ENCODE assay signal across 9 mouse cellular contexts in the genomic region with DNA sequence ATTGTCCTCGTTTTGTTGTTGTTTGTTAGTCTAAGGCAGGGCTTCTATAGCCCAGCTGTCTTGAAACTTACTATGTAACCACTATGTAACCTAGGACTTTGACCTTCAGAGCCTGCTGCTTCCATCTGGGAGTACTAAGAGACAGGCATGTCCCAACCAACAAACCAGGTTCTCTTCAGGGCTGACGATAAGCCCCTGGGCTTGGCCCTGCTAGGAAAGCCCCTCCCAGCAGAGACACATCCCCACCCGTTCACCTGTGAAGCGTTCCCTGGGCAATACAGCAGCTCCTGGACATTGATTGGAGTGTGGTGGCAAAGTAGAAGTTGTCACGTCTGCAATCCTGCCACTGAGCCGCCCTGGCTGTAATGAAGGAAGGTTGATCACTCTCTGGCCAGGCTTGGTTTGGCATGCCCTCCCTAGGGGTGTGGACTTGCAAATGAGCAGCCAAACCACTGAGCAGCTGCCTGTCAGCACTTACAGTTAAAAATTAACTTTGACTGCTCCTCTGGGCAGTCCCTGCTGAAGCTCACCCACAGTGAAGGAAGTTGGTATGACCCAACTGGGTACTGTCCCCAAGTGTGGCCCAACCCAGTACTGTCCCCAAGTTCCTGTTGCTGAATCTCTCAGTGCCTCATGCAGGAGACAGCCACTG.
DNase-seq lines count a peak whose midpoint lies in the region; ATAC-seq and TF ChIP-seq lines count a peak whose summit lies in the region.
"Had no signal": no experiment of that assay in that cellular context is flagged by ENCODE, and none has a peak within 500 bp of the region (broad histone marks: within the 10 kb centered on the region; RNA-seq: fewer than 3 reads in every experiment).

No protein-coding gene starts in this region.

- intact Hi-C loops in left cerebral cortex, postnatal 25 days (cut with DNase I), result no loop called here

- peak overlapping the region; percentile 48; the same call in 1 of the 2 replicates for H3K27ac ChIP-seq in embryonic facial prominence, embryonic 15.5 days (replicated peaks)
- H3K27ac ChIP-seq in hindbrain, embryonic 14.5 days, result no peak overlapping the region
- H3K27ac ChIP-seq in liver, embryonic 13.5 days, result peak overlapping the region; percentile 61
- H3K27ac ChIP-seq in small intestine, adult 2 months (ENCODE audit: insufficient read depth, low read depth, low read length), result peak overlapping the region; percentile 97
- H3K27ac ChIP-seq in forebrain, embryonic 13.5 days, result no peak overlapping the region
- H3K27ac ChIP-seq: embryonic facial prominence, embryonic 12.5 days had no signal

- peak; percentile 73 for ATAC-seq in activated CD4-positive, CD25-positive, alpha-beta regulatory T cell, adult 4 months
- ATAC-seq in embryonic facial prominence, embryonic 15.5 days (ENCODE audit: insufficient number of reproducible peaks, low FRiP score, low TSS enrichment, low read depth), result peak; percentile 41
- peak; percentile 48; the same call in 1 of the 2 replicates for ATAC-seq in hindbrain, embryonic 14.5 days (ENCODE audit: low FRiP score)
- peak; percentile 81 for ATAC-seq in liver, embryonic 13.5 days (ENCODE audit: low read depth)
- no peak; the same call in 1 of the 2 replicates for ATAC-seq in forebrain, embryonic 13.5 days

- peaks cover 14% of the 10 kb centered on the region for H3K36me3 ChIP-seq in embryonic facial prominence, embryonic 15.5 days
- no peaks in the 10 kb centered on the region for H3K36me3 ChIP-seq in hindbrain, embryonic 14.5 days (replicated peaks; ENCODE audit: control insufficient read depth, insufficient read depth)
- no peaks in the 10 kb centered on the region for H3K36me3 ChIP-seq in liver, embryonic 13.5 days
- peaks cover under 1% of the 10 kb centered on the region; the same call in 1 of the 2 replicates for H3K36me3 ChIP-seq in small intestine, adult 2 months (ENCODE audit: control insufficient read depth, insufficient read depth, low read length)
- 0 out of 2 replicates have a peak, but pooled peaks cover 6% of the 10 kb centered on the region for H3K36me3 ChIP-seq in forebrain, embryonic 13.5 days (ENCODE audit: poor library complexity, severe bottlenecking)

- TF ChIP-seq POLR2A in small intestine, adult 2 months (IDR thresholded peaks at IDR 0.05; ENCODE audit: low read depth, low read length), result peak; percentile 88

- no peak overlapping the region for H3K4me3 ChIP-seq in embryonic facial prominence, embryonic 15.5 days (replicated peaks)
- H3K4me3 ChIP-seq in hindbrain, embryonic 14.5 days (replicated peaks; ENCODE audit: low read length), result no peak overlapping the region
- peak overlapping the region; percentile 25 for H3K4me3 ChIP-seq in liver, embryonic 13.5 days (replicated peaks)
- peak overlapping the region; percentile 60 for H3K4me3 ChIP-seq in small intestine, adult 2 months (ENCODE audit: low read depth, low read length)
- H3K4me3 ChIP-seq in forebrain, embryonic 13.5 days, result no peak overlapping the region
- H3K4me3 ChIP-seq: embryonic facial prominence, embryonic 12.5 days had no signal

- no peak for DNase-seq in hindbrain, embryonic 14.5 days (ENCODE audit: low spot score)
- peak; percentile 10 for DNase-seq in liver, embryonic 13.5 days
- no peak for DNase-seq in left cerebral cortex, adult 9 months (ENCODE audit: low spot score in 2 of 2)
- no peak for DNase-seq in left cerebral cortex, postnatal 25 days (ENCODE audit: low spot score in 2 of 2)

- no peak overlapping the region for H3K9ac ChIP-seq in embryonic facial prominence, embryonic 15.5 days
- no peak overlapping the region for H3K9ac ChIP-seq in hindbrain, embryonic 14.5 days
- no peak overlapping the region for H3K9ac ChIP-seq in liver, embryonic 13.5 days
- no peak overlapping the region for H3K9ac ChIP-seq in forebrain, embryonic 13.5 days
- H3K9ac ChIP-seq: embryonic facial prominence, embryonic 12.5 days had no signal

- H3K9me3 ChIP-seq in embryonic facial prominence, embryonic 15.5 days (replicated peaks), result no peaks in the 10 kb centered on the region
- H3K9me3 ChIP-seq in hindbrain, embryonic 14.5 days (ENCODE audit: control insufficient read depth, low read length), result no peaks in the 10 kb centered on the region
- no peaks in the 10 kb centered on the region for H3K9me3 ChIP-seq in liver, embryonic 13.5 days (replicated peaks)
- no peaks in the 10 kb centered on the region for H3K9me3 ChIP-seq in forebrain, embryonic 13.5 days (replicated peaks)
- H3K9me3 ChIP-seq: embryonic facial prominence, embryonic 12.5 days had no signal

- peaks cover 30% of the 10 kb centered on the region for H3K4me1 ChIP-seq in embryonic facial prominence, embryonic 15.5 days
- H3K4me1 ChIP-seq in hindbrain, embryonic 14.5 days (replicated peaks; ENCODE audit: control insufficient read depth, insufficient read depth, low read length), result peaks cover 8% of the 10 kb centered on the region; the same call in 1 of the 2 replicates
- peaks cover 14% of the 10 kb centered on the region for H3K4me1 ChIP-seq in liver, embryonic 13.5 days (replicated peaks)
- peaks cover 8% of the 10 kb centered on the region; the same call in 1 of the 2 replicates for H3K4me1 ChIP-seq in small intestine, adult 2 months (ENCODE audit: control insufficient read depth, insufficient read depth, insufficient read length, low read length)
- peaks cover 26% of the 10 kb centered on the region for H3K4me1 ChIP-seq in forebrain, embryonic 13.5 days

- no peaks in the 10 kb centered on the region for H3K27me3 ChIP-seq in embryonic facial prominence, embryonic 15.5 days
- H3K27me3 ChIP-seq in hindbrain, embryonic 14.5 days (ENCODE audit: control insufficient read depth, insufficient read depth, low read length), result no peaks in the 10 kb centered on the region
- no peaks in the 10 kb centered on the region for H3K27me3 ChIP-seq in liver, embryonic 13.5 days
- H3K27me3 ChIP-seq in small intestine, adult 2 months (ENCODE audit: control insufficient read depth, insufficient read depth, low read length), result no peaks in the 10 kb centered on the region
- H3K27me3 ChIP-seq in forebrain, embryonic 13.5 days, result no peaks in the 10 kb centered on the region
- H3K27me3 ChIP-seq: embryonic facial prominence, embryonic 12.5 days had no signal

- no peak overlapping the region for H3K4me2 ChIP-seq in embryonic facial prominence, embryonic 15.5 days (replicated peaks)
- no peak overlapping the region for H3K4me2 ChIP-seq in hindbrain, embryonic 14.5 days (replicated peaks)
- H3K4me2 ChIP-seq in liver, embryonic 13.5 days, result peak overlapping the region; percentile 41
- no peak overlapping the region for H3K4me2 ChIP-seq in forebrain, embryonic 13.5 days
- H3K4me2 ChIP-seq: embryonic facial prominence, embryonic 12.5 days had no signal

- TF ChIP-seq CTCF in small intestine, adult 2 months (IDR thresholded peaks at IDR 0.05; ENCODE audit: extremely low read depth, insufficient read length, insufficient replicate concordance, low read depth, low read length), result no peak

- WGBS in embryonic facial prominence, embryonic 15.5 days, result 67% methylated on average over 6 of the region's 6 CpGs
- 78% methylated on average over 6 of the region's 6 CpGs for WGBS in hindbrain, embryonic 14.5 days
- WGBS in liver, embryonic 13.5 days (ENCODE audit: insufficient replicate concordance), result 39% methylated on average over 6 of the region's 6 CpGs
- WGBS in small intestine, adult 2 months, result 22% methylated on average over 6 of the region's 6 CpGs
- 79% methylated on average over 6 of the region's 6 CpGs for WGBS in forebrain, embryonic 13.5 days

Comparison
In these comparisons a context has a peak if more than half of its experiments do, and no peak if none do; other contexts are left out.
1. H3K27ac ChIP-seq: peak in embryonic facial prominence, embryonic 15.5 days (single experiment), liver, embryonic 13.5 days (single experiment) and small intestine, adult 2 months (single experiment); none in hindbrain, embryonic 14.5 days (single experiment) and forebrain, embryonic 13.5 days (single experiment).
2. H3K4me3 ChIP-seq: peak in liver, embryonic 13.5 days (single experiment) and small intestine, adult 2 months (single experiment); none in embryonic facial prominence, embryonic 15.5 days (single experiment), hindbrain, embryonic 14.5 days (single experiment) and forebrain, embryonic 13.5 days (single experiment).